Mouse (Mus musculus) macrophage (primary cell): ENCODE results near the gene Dnm3. TPM values are rescaled to one million over a fixed set of nuclear protein-coding genes. Genes with fewer than 3 reads are reported as not detected.
A peak's percentile ranks its signal among the peaks of the same experiment; 100 is the strongest.

Experiments
- H3K27ac ChIP-seq: fragments of 350-480 bp; formaldehyde crosslinking; 2 replicates; pipeline ENCODE4 v1.9.0; 2021
- H3K36me3 ChIP-seq: fragments of 350-480 bp; formaldehyde crosslinking; 2 replicates; pipeline ENCODE4 v1.9.0; 2021; ENCODE audit errors: inconsistent target
- H3K4me3 ChIP-seq: fragments of 350-480 bp; formaldehyde crosslinking; 2 replicates; pipeline ENCODE4 v1.9.0; 2021; ENCODE audit errors: inconsistent target
- H3K79me2 ChIP-seq: fragments of 350-480 bp; formaldehyde crosslinking; 2 replicates; pipeline ENCODE4 v1.9.0; 2021; ENCODE audit errors: inconsistent target
- WGBS: methylation state at CpG from one replicate; pipeline ENCODE4 v1.1.7; 2026; ENCODE audit warnings: inconsistent platforms; ENCODE audit not compliant: missing documents; 5-methylcytosine and 5-hydroxymethylcytosine counted together
- polyA plus RNA-seq: library from polyadenylated mRNA; stranded (reverse); fragments of 250-400 nt; gene quantifications from 3 replicates; pipeline ENCODE4 v1.2.4, GENCODE M21; 2018; ENCODE audit warnings: inconsistent platforms

Dnm3 gene
- polyA plus RNA-seq, 1 experiment from 2014 or later, result not detected

GRCm38 (mm10) chr1:161968589-161969407 lies 509.0 kb downstream of the Dnm3 start, which contains the start of gene Pigc:
Pigc (plus strand) TSS chr1:161969186.
- Histone ChIP-seq H3K4me3 (peak within 1 kb of the TSS; percentile 78), H3K36me3 (no peaks in the 10 kb centered on the region), H3K79me2 (peaks cover 30% of the 10 kb centered on the region), H3K27ac (peak within 1 kb of the TSS; percentile 30)
- 6% methylated on average over 37 of the region's 38 CpGs for WGBS

DNA sequence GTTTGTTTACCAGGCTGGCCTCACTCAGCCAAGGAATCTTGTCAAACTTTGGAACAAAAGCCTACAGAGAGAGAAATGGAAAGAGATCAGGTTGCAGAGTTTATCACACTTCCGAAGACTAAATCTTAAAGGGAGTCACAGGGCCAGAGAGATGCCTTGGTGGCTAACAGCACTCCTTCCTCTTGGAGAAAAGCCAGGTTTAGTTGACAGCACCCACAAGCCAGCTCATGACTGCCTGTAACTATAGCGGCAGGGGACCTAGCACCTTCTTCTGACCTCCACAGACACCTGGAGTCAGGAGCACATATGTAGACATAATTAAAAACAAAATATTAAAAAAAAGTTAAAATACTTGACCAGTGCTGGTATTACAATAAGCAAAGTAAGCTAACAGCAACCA lies 509.9 kb downstream of the Dnm3 start:
- Histone ChIP-seq H3K4me3 (no peak overlapping the region), H3K27ac (no peak overlapping the region), H3K36me3 (no peaks in the 10 kb centered on the region), H3K79me2 (peaks cover 30% of the 10 kb centered on the region)
- 35% methylated on average over 2 of the region's 2 CpGs for WGBS

DNA sequence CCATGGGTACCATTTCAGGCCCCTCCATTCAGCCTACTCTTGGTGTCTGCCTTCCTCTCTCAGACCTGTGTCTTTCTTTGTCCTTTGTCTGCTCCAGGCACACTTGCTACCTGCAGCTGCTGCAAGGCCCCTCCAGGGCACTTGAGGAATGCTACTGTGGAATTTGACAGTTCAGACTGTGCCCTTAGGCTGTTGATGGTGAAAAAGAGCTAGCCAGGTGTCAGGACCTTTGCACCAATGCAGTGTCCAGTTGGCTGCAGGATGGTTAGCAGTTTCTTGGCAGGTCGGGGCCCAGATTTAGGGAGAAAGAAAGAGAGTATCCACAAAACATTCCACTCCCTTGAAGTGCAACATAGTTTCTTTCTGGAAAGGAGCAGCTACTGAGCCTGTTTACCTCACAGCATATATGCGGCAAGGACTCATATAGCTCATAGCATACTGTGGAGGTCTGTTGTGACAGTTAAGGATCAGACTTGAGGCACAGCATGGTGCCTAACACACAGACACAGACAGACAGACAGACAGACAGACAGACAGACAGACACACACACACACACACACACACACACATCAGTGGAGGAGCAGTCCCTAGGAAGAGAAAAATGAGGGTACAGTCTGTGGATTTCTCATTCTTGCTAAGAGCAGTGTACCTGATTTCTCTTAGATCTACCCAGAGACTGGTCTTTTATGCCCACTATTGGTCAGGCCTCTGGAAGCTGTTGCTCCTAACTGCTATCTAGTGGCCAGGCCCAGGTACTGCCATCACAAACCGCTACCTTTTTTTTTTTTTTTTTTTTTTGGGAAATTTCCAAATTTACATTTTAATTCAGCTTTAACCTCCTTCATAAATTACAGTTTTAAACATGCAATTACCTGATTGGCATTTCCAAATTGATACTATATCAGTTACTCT lies 515.1 kb downstream of the Dnm3 start:
- 67% methylated on average over 3 of the region's 3 CpGs for WGBS
- H3K79me2 ChIP-seq, result no peaks in the 10 kb centered on the region
- H3K4me3 ChIP-seq, result no peak overlapping the region
- H3K27ac ChIP-seq, result no peak overlapping the region
- no peaks in the 10 kb centered on the region for H3K36me3 ChIP-seq

DNA sequence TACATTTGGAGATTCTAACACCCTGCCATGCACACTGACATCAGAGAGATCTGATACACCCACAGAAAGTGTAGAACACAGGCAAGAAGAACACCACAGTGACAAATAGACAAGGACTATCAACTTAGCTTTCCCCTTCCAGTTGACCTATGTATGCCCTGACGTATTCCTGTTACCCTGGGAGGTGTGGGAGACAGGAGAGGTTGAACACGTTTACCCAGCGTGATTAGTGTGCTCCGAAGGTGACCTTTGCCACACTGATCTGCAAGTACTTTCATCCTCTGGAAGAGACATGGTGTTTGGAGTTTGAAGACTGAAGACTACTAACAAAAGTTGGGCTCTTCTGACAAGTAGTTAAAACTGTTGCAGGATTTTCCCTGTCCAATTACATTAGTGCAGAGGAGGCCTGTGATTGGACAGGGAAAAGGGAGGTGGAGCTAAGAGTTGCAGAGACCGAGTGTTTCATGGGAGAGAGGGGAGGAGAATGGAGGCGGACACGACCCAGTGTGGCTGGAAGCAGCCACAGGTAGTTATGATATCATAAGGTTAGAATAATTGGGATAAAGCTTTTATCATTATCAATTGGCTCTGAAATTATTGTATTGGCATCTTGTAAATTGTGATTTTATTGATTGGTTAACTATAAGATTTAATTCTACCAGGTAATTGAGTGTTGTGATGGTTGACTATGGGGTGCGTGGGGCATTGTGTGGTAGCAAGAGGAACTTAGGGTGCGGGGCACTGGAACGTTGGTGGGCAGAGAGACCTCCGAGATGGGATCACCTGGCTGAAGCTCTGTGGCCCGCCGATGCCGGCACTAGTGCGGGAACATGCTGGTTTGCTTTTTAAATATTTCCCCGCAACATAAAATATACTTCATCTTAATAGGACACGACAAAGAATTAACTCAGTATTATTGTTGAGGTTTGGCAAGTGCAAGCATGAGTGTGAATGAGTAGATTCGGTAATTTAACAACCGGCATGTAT lies 519.6 kb downstream of the Dnm3 start:
- no peak overlapping the region for H3K4me3 ChIP-seq
- H3K27ac ChIP-seq, result no peak overlapping the region
- WGBS, result 94% methylated on average over 19 of the region's 19 CpGs
- no peaks in the 10 kb centered on the region for H3K79me2 ChIP-seq
- H3K36me3 ChIP-seq, result no peaks in the 10 kb centered on the region

DNA sequence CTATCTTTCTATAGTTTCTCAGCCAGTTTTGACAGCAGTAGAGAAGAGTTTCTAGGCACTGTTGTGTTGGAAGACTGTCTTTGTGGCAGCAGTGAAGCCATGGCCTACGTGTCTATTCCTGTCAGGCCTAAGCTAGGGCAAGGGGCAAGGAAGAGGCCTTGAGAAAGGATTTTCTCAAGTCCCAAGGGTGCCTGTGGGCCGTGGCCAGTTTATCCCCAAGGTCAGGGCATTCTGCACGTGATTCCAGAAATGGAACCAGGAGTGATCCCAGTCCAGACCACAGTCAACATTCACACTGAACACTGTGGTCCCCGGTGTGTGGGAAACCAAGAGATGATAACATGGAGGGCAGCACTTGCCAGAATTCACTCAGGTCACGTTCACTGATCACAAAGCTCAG lies 522.0 kb downstream of the Dnm3 start:
- H3K36me3 ChIP-seq, result no peaks in the 10 kb centered on the region
- H3K4me3 ChIP-seq, result no peak overlapping the region
- WGBS, result 89% methylated on average over 5 of the region's 5 CpGs
- no peaks in the 10 kb centered on the region for H3K79me2 ChIP-seq
- H3K27ac ChIP-seq, result no peak overlapping the region

- Histone ChIP-seq H3K79me2 (no peaks in the 10 kb centered on the region), H3K4me3 (no peak overlapping the region), H3K27ac (no peak overlapping the region), H3K36me3 (no peaks in the 10 kb centered on the region)
- 86% methylated on average over 1 of the region's 1 CpGs for WGBS
Observed at GRCm38 (mm10) chr1:161952599-161952998, 525.2 kb downstream of the Dnm3 start.

- Histone ChIP-seq H3K27ac (no peak overlapping the region), H3K79me2 (no peaks in the 10 kb centered on the region), H3K36me3 (no peaks in the 10 kb centered on the region), H3K4me3 (no peak overlapping the region)
- 74% methylated on average over 5 of the region's 5 CpGs for WGBS
Observed at GRCm38 (mm10) chr1:161951009-161951779, 526.6 kb downstream of the Dnm3 start.

- H3K27ac ChIP-seq, result no peak overlapping the region
- no peak overlapping the region for H3K4me3 ChIP-seq
- H3K79me2 ChIP-seq, result no peaks in the 10 kb centered on the region
- H3K36me3 ChIP-seq, result no peaks in the 10 kb centered on the region
- 95% methylated on average over 2 of the region's 2 CpGs for WGBS
Observed at GRCm38 (mm10) chr1:161942082-161942481, 535.8 kb downstream of the Dnm3 start.

Other genes starting within 250 kb of the Dnm3 start
- gene Mettl13, start 70.5 kb upstream of the Dnm3 start, polyA plus RNA-seq, result 3.0 to 4.9 TPM (median 4.5 TPM) in 3 replicates
- 46.2 to 109 TPM (median 66.1 TPM) in 3 replicates for gene Vamp4, start 92.5 kb upstream of the Dnm3 start, polyA plus RNA-seq
- gene Myoc, start 161.1 kb upstream of the Dnm3 start, polyA plus RNA-seq, result not detected in 3 replicates
- gene Myocos, start 180.2 kb upstream of the Dnm3 start, polyA plus RNA-seq, result not detected in 3 replicates